Mouse (Mus musculus) testis, adult 2 months (tissue): ENCODE results near the gene Slc27a1. TPM values are rescaled to one million over a fixed set of nuclear protein-coding genes. Genes with fewer than 3 reads are reported as not detected.
"Not testable (repeated sequence)": the region's sequence is repeated elsewhere in the genome, so short reads cannot be mapped to it uniquely, and the experiment has no call there.

Experiments used
- H3K27ac ChIP-seq: fragments of 200-500 bp; 2 replicates; pipeline ENCODE4 v1.5.1; 2012; ENCODE audit warnings: low read depth, low read length; ENCODE audit not compliant: control insufficient read depth, insufficient read depth
- H3K27me3 ChIP-seq: fragments of 200-500 bp; 2 replicates; pipeline ENCODE4 v1.6.1; 2012; ENCODE audit warnings: mild to moderate bottlenecking, low read length, moderate library complexity; ENCODE audit not compliant: control insufficient read depth, insufficient read depth
- H3K36me3 ChIP-seq: fragments of 200-500 bp; 2 replicates; pipeline ENCODE4 v1.6.1; 2012; ENCODE audit warnings: mild to moderate bottlenecking, low read length; ENCODE audit not compliant: control insufficient read depth, insufficient read depth
- H3K4me1 ChIP-seq: fragments of 200-500 bp; 2 replicates; pipeline ENCODE4 v1.6.1; 2012; ENCODE audit warnings: low read length; ENCODE audit not compliant: control insufficient read depth, insufficient read depth
- H3K4me3 ChIP-seq: fragments of 200-500 bp; 2 replicates; pipeline ENCODE4 v1.5.1; 2012; ENCODE audit warnings: low read depth, mild to moderate bottlenecking, low read length, moderate library complexity, mixed read lengths; ENCODE audit not compliant: control insufficient read depth
- CTCF ChIP-seq: fragments of 200-500 bp; IDR thresholded peaks from 2 replicates; pipeline ENCODE4 v1.5.1; 2012; ENCODE audit warnings: low read depth, mild to moderate bottlenecking, inconsistent platforms, low read length, moderate library complexity; ENCODE audit not compliant: control insufficient read depth, insufficient read depth, insufficient replicate concordance
- POLR2A ChIP-seq: fragments of 200-500 bp; IDR thresholded peaks from 2 replicates; pipeline ENCODE4 v1.6.1; 2012; ENCODE audit warnings: low read depth, mild to moderate bottlenecking, inconsistent platforms, low read length, moderate library complexity; ENCODE audit not compliant: control insufficient read depth
- polyA plus RNA-seq: library from polyadenylated mRNA; depleted of rRNA; stranded (reverse); fragments of >200 nt; gene quantifications from 2 replicates; pipeline ENCODE4 v1.2.3, GENCODE M21; 2012; rRNA removed

Slc27a1 gene
- polyA plus RNA-seq = 72.5 and 82.1 TPM in 2 replicates

GRCm38 (mm10) chr8:71568387-71568937 lies at the start of gene Slc27a1:
TSS of gene Slc27a1 (plus strand) at chr8:71568882.
- H3K36me3 ChIP-seq = no peaks in the 10 kb centered on the region
- peak within 1 kb of the TSS; percentile 94 for H3K27ac ChIP-seq
- peaks cover 27% of the 10 kb centered on the region for H3K4me1 ChIP-seq
- no peaks in the 10 kb centered on the region for H3K27me3 ChIP-seq
- TF ChIP-seq CTCF (no peak), POLR2A (peak; percentile 40; the same call in 1 of the 2 replicates)
- H3K4me3 ChIP-seq = peak within 1 kb of the TSS; percentile 98

DNA sequence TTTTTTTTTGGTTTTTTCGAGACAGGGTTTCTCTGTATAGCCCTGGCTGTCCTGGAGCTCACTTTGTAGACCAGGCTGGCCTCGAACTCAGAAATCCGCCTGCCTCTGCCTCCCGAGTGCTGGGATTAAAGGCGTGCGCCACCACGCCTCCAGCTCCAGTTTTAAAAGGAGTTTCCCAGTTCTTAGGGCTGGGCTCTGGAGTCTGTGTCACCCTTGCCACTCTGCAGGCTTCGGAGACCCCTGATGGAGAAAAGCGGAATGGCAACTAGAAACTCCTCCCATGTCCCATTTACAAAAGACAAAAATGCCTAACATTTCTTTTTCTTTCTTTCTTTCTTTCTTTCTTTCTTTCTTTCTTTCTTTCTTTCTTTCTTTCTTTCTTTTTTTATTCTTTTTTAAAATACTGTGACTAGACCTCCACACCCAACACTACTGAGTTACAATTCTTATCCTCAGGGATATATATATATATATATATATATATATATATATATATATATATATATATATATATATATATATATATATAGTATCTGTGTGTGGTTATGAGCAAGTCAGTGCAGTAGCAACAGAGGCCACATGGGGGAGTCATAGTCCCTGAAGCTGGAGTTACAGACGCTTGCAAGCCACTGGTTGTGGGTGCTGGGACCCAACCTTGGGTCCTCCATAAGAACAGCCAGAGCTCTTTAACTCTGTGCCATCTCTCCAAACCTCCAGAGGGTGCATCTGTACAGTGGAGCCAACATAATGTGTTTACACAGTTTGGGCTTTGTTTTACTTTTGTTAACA lies 49.5 kb upstream of the Slc27a1 start:
- H3K27ac ChIP-seq, H3K4me3 ChIP-seq: not testable (repeated sequence)
- peak; percentile 20; the same call in 1 of the 2 replicates for TF ChIP-seq CTCF

GRCm38 (mm10) chr8:71521634-71522033 lies 47.0 kb upstream of the Slc27a1 start:
- Histone ChIP-seq H3K4me1 (peaks cover 3% of the 10 kb centered on the region), H3K4me3 (no peak overlapping the region), H3K27ac (no peak overlapping the region), H3K27me3 (no peaks in the 10 kb centered on the region), H3K36me3 (no peaks in the 10 kb centered on the region)
- TF ChIP-seq CTCF (peak; percentile 94; the same call in 1 of the 2 replicates), POLR2A (no peak)

More for the DNA sequence above, 49.5 kb upstream of the Slc27a1 start:
- H3K4me1 ChIP-seq, H3K36me3 ChIP-seq, H3K27me3 ChIP-seq: not testable (repeated sequence)

- peaks cover 3% of the 10 kb centered on the region for H3K4me1 ChIP-seq
- H3K36me3 ChIP-seq = no peaks in the 10 kb centered on the region
- no peaks in the 10 kb centered on the region for H3K27me3 ChIP-seq
- no peak for TF ChIP-seq POLR2A
- TF ChIP-seq CTCF = no peak
- H3K27ac ChIP-seq = no peak within 1 kb of the TSS
- H3K4me3 ChIP-seq = no peak within 1 kb of the TSS
Measured at GRCm38 (mm10) chr8:71525226-71526050, 43.2 kb upstream of the Slc27a1 start, which contains the start of gene Ccdc194. TSS of gene Ccdc194 (minus strand) at chr8:71525711.

DNA sequence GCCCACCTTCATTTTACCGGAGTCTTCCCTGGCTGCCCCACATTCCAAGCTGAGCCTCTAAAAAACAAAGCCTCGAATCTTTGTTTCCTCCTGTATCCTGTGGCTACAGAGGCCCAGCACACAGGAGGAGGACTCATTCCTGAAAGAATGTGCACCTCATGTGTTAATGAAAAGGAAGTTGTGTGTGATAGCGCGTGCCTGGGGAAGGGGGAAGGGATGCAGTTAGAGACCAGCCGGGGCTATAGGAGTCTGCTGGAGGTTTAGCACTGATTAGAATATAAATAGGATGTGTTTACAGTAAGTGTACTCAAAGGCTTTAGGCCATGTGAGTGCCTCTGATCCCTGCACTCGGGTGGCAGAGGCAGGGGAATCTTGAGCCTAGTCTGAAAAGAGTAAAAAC lies 42.4 kb upstream of the Slc27a1 start:
- Histone ChIP-seq H3K27me3 (no peaks in the 10 kb centered on the region), H3K36me3 (no peaks in the 10 kb centered on the region), H3K4me3 (no peak overlapping the region), H3K27ac (no peak overlapping the region), H3K4me1 (peaks cover 3% of the 10 kb centered on the region)
- TF ChIP-seq CTCF (no peak), POLR2A (no peak)

DNA sequence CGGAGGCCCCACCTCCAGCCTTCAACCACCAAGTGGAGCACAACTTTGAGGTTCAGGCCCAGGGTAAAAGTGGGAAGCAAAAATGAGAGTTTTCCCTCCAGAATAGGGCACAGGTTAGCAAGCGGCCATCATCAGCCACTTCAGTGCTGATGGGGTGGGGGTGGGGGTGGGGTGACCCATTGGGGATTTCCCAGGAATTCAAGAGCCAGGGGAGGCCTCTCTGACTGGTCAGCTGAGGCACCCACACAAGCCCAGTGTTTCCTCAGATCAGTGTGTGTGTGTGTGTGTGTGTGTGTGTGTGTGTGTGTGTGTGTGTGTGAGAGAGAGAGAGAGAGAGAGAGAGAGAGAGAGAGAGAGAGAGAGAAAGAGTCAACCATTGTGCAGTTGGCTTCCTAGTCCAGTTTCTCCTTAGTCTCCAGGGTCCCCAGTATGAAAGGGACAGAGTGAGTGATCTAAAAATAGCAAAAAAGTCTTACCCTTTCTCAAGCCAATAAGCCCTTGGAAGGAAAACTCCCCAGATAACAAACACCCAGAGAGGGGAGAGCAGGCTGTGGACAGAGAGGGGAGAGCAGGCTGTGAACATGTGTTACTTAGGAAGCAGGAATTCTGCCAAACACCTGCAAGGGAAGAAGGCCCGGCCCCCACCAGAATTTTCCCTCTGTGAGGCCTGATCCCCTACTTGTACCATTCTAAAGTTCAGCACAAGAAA lies 41.4 kb upstream of the Slc27a1 start:
- peaks cover 3% of the 10 kb centered on the region; the same call in 1 of the 2 replicates for H3K4me1 ChIP-seq
- no peak overlapping the region for H3K4me3 ChIP-seq
- TF ChIP-seq POLR2A (no peak), CTCF (no peak)
- H3K27me3 ChIP-seq = no peaks in the 10 kb centered on the region
- no peak overlapping the region for H3K27ac ChIP-seq
- H3K36me3 ChIP-seq = no peaks in the 10 kb centered on the region
